Mouse (Mus musculus) kidney, adult 2 months (tissue): ENCODE results near the gene Chml. TPM values are rescaled to one million over a fixed set of nuclear protein-coding genes. Genes with fewer than 3 reads are reported as not detected.

Source experiments
- DNase-seq: peaks from one replicate; pipeline ENCODE4 v3.0.0; 2021
- H3K27ac ChIP-seq: fragments of 200-500 bp; 2 replicates; pipeline ENCODE4 v1.5.1; 2012; ENCODE audit warnings: low read depth, low read length, control low read depth, inconsistent platforms; ENCODE audit not compliant: insufficient read depth
- H3K27me3 ChIP-seq: fragments of 200-500 bp; replicated peaks from 2 replicates; pipeline ENCODE4 v1.6.1; 2012; ENCODE audit warnings: mild to moderate bottlenecking, moderate library complexity, low read length, inconsistent platforms; ENCODE audit not compliant: control insufficient read depth, insufficient read depth
- H3K36me3 ChIP-seq: fragments of 200-500 bp; 2 replicates; pipeline ENCODE4 v1.6.1; 2012; ENCODE audit warnings: mild to moderate bottlenecking, moderate library complexity, low read length, inconsistent platforms; ENCODE audit not compliant: control insufficient read depth, insufficient read depth
- H3K4me1 ChIP-seq: fragments of 200-500 bp; 2 replicates; pipeline ENCODE4 v1.6.1; 2011; ENCODE audit warnings: low read length; ENCODE audit not compliant: control insufficient read depth, insufficient read depth
- H3K4me3 ChIP-seq: fragments of 200-500 bp; 2 replicates; pipeline ENCODE4 v1.5.1; 2011; ENCODE audit warnings: mild to moderate bottlenecking, low read depth, low read length, control low read depth; ENCODE audit not compliant: insufficient read depth
- CTCF ChIP-seq: fragments of 200-500 bp; conservative IDR thresholded peaks from 2 replicates; pipeline ENCODE4 v1.5.1; 2011; ENCODE audit warnings: low read depth, mild to moderate bottlenecking, control low read depth, low read length, moderate library complexity, mixed read lengths; ENCODE audit not compliant: insufficient read depth, insufficient read length
- POLR2A ChIP-seq: fragments of 200-500 bp; IDR thresholded peaks from one replicate; pipeline ENCODE4 v1.6.1; 2011; ENCODE audit warnings: low read depth, low read length, control low read depth
- WGBS: fragments of 180-500 bp; shearing (Covaris S2); methylation state at CpG from one replicate; pipeline ENCODE4 v1.1.7; 2018; 5-methylcytosine and 5-hydroxymethylcytosine counted together
- polyA plus RNA-seq: library from polyadenylated mRNA; depleted of rRNA; stranded (reverse); fragments of >200 nt; gene quantifications from 2 replicates; pipeline ENCODE4 v1.2.3, GENCODE M21; 2012

Gene Chml
- polyA plus RNA-seq, 1 experiment = 2.1 TPM

GRCm38 (mm10) chr1:175659900-175660299, 32.8 kb downstream of the Chml start:
- Histone ChIP-seq H3K27ac (no peak overlapping the region), H3K4me1 (no peaks in the 10 kb centered on the region), H3K27me3 (no peaks in the 10 kb centered on the region), H3K4me3 (no peak overlapping the region), H3K36me3 (no peaks in the 10 kb centered on the region; the same call in 1 of the 2 replicates)
- TF ChIP-seq CTCF (no peak), POLR2A (no peak)
- DNase-seq = no peak
- 86% methylated on average over 4 of the region's 4 CpGs for WGBS

- no peak overlapping the region for H3K27ac ChIP-seq
- 94% methylated on average over 4 of the region's 4 CpGs for WGBS
- TF ChIP-seq CTCF (no peak), POLR2A (no peak)
- DNase-seq = no peak
- peaks cover 4% of the 10 kb centered on the region; the same call in 1 of the 2 replicates for H3K4me1 ChIP-seq
- peaks cover 2% of the 10 kb centered on the region; the same call in 1 of the 2 replicates for H3K36me3 ChIP-seq
- H3K4me3 ChIP-seq = no peak overlapping the region
- H3K27me3 ChIP-seq = no peaks in the 10 kb centered on the region
Observed at GRCm38 (mm10) chr1:175648615-175649014, 44.1 kb downstream of the Chml start.

- Histone ChIP-seq H3K27ac (peak overlapping the region; percentile 80), H3K4me1 (peaks cover 4% of the 10 kb centered on the region; the same call in 1 of the 2 replicates), H3K36me3 (peaks cover 2% of the 10 kb centered on the region; the same call in 1 of the 2 replicates), H3K27me3 (no peaks in the 10 kb centered on the region), H3K4me3 (no peak overlapping the region)
- 21% methylated on average over 9 of the region's 9 CpGs for WGBS
- DNase-seq = peak; percentile 89
- TF ChIP-seq CTCF = no peak
- no peak for TF ChIP-seq POLR2A
Observed at GRCm38 (mm10) chr1:175646952-175647351, 45.7 kb downstream of the Chml start.

GRCm38 (mm10) chr1:175643496-175644265, 49.0 kb downstream of the Chml start:
- TF ChIP-seq POLR2A = no peak
- no peaks in the 10 kb centered on the region for H3K36me3 ChIP-seq
- no peak overlapping the region for H3K27ac ChIP-seq
- no peaks in the 10 kb centered on the region for H3K27me3 ChIP-seq
- WGBS = 51% methylated on average over 5 of the region's 5 CpGs
- H3K4me1 ChIP-seq = peaks cover 4% of the 10 kb centered on the region; the same call in 1 of the 2 replicates
- H3K4me3 ChIP-seq = no peak overlapping the region
- no peak for DNase-seq

- H3K27ac ChIP-seq = no peak overlapping the region
- WGBS = 77% methylated on average over 6 of the region's 6 CpGs
- no peak for DNase-seq
- H3K27me3 ChIP-seq = no peaks in the 10 kb centered on the region
- no peak overlapping the region for H3K4me3 ChIP-seq
- H3K4me1 ChIP-seq = no peaks in the 10 kb centered on the region; the same call in 1 of the 2 replicates
- TF ChIP-seq CTCF (no peak), POLR2A (no peak)
- H3K36me3 ChIP-seq = no peaks in the 10 kb centered on the region
Observed at GRCm38 (mm10) chr1:175640435-175641150, 52.1 kb downstream of the Chml start.

- H3K4me1 ChIP-seq = no peaks in the 10 kb centered on the region; the same call in 1 of the 2 replicates
- no peaks in the 10 kb centered on the region for H3K27me3 ChIP-seq
- no peak overlapping the region for H3K27ac ChIP-seq
- H3K4me3 ChIP-seq = no peak overlapping the region
- TF ChIP-seq CTCF = no peak
- TF ChIP-seq POLR2A = no peak
- 79% methylated on average over 7 of the region's 7 CpGs for WGBS
- no peak for DNase-seq
- no peaks in the 10 kb centered on the region for H3K36me3 ChIP-seq
Observed at GRCm38 (mm10) chr1:175639072-175639471, 53.6 kb downstream of the Chml start.

- 69% methylated on average over 7 of the region's 7 CpGs for WGBS
- TF ChIP-seq POLR2A (no peak), CTCF (no peak)
- Histone ChIP-seq H3K27me3 (no peaks in the 10 kb centered on the region), H3K4me3 (no peak overlapping the region), H3K27ac (no peak overlapping the region), H3K4me1 (no peaks in the 10 kb centered on the region; the same call in 1 of the 2 replicates), H3K36me3 (no peaks in the 10 kb centered on the region)
- DNase-seq = no peak
Observed at GRCm38 (mm10) chr1:175637677-175638076, 55.0 kb downstream of the Chml start.
